Mouse (Mus musculus): ENCODE measurements around the gene Pcsk2. TPM values are rescaled to one million over a fixed set of nuclear protein-coding genes. Genes with fewer than 3 reads are reported as not detected.

Gene Pcsk2
- polyA plus RNA-seq, 1 experiment from 2014 or later, result 7.2 TPM

DNA sequence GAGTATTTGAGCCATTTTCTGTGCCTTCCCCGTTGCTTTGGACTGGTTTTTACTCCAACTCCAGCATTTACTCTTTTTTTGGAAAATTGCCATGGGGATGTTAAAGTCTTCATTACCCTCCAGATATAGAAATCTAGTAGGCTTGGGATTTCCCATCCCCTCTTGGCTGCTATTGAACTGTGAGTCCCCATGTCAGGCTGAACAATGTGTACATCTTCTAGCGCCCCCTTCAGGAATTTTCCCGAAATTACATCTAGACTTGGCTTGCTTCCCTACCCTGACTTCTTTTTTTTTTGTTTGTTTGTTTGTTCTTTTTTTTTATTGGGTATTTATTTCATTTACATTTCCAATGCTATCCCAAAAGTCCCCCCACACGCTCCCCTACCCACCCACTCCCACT is 163.3 kb downstream of the Pcsk2 start:
- Histone ChIP-seq H3K9ac (no peak overlapping the region), H3K27me3 (no peaks in the 10 kb centered on the region), H3K4me1 (no peaks in the 10 kb centered on the region), H3K27ac (no peak overlapping the region), H3K36me3 (ENCODE audit: poor library complexity, severe bottlenecking) (no peaks in the 10 kb centered on the region), H3K4me2 (no peak overlapping the region), H3K9me3 (replicated peaks) (no peaks in the 10 kb centered on the region), H3K4me3 (no peak overlapping the region)
- ATAC-seq, result no peak
- 20% methylated on average over 4 of the region's 4 CpGs for WGBS

DNA sequence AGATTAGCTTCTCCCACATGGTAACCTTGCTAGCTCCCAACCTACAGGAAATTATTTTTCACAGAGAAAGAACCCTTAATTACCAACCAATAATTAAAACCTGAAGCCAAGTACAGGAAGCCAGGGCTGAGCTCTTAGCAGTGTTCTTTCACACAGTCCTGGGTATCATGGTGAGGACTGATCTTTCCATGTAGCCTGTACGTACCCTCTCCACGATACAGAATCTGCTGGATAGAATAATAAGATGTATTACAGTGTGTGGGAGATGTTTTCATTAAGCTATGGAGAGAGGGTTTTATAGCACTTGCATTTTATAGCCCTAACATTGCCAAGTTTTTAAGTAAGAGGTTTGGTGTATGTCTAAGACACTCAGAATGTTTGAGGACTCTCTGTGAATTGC is 164.0 kb downstream of the Pcsk2 start:
- Histone ChIP-seq H3K9ac (no peak overlapping the region), H3K4me2 (no peak overlapping the region), H3K4me3 (no peak overlapping the region), H3K4me1 (no peaks in the 10 kb centered on the region), H3K36me3 (ENCODE audit: poor library complexity, severe bottlenecking) (no peaks in the 10 kb centered on the region), H3K27ac (no peak overlapping the region), H3K27me3 (no peaks in the 10 kb centered on the region), H3K9me3 (replicated peaks) (no peaks in the 10 kb centered on the region)
- WGBS, result 89% methylated on average over 2 of the region's 2 CpGs
- ATAC-seq, result no peak

DNA sequence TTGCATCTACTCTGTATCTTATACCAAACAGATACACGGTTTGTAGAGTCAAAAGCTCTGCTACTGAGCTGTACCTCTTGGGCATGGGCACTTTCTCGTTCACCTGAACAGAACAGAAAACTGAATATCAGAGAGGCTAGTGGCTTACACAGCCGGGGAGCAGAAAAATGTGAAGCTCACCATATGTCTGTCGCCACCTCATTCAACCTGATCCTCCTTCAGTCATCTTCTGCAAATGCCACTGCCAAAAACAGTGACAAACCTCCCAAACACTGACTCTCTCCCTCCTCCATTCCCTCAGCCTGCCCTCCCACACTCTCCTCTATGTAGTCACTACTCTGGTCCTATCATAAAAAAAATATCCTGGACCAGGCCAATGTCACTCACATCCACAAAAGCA is 165.9 kb downstream of the Pcsk2 start:
- Histone ChIP-seq H3K27me3 (no peaks in the 10 kb centered on the region), H3K27ac (no peak overlapping the region), H3K36me3 (ENCODE audit: poor library complexity, severe bottlenecking) (no peaks in the 10 kb centered on the region), H3K4me3 (no peak overlapping the region), H3K4me2 (no peak overlapping the region), H3K9me3 (replicated peaks) (no peaks in the 10 kb centered on the region), H3K4me1 (no peaks in the 10 kb centered on the region), H3K9ac (no peak overlapping the region)
- no peak for ATAC-seq
- WGBS, result 83% methylated on average over 4 of the region's 4 CpGs

DNA sequence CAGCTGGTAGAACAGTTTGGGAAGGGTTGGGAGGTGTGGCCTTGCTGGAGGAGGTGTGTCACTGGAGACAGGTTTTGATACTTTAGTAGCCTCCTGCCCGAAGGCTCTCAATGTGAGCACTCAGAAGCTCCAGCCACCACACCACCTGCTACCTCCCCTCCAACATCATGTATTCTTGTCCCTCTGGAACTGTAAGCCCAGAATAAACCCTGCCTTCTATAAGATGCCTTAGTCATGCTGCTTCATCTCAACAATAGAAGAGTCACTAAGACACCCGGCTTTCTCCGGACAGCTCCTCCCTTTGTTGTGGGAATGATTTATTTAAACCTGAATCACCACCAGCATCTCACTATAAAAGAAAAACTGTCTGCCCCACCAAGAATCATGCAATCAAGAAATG is 166.9 kb downstream of the Pcsk2 start:
- Histone ChIP-seq H3K36me3 (ENCODE audit: poor library complexity, severe bottlenecking) (no peaks in the 10 kb centered on the region), H3K27ac (no peak overlapping the region), H3K9me3 (replicated peaks) (no peaks in the 10 kb centered on the region), H3K4me1 (no peaks in the 10 kb centered on the region), H3K4me2 (no peak overlapping the region), H3K4me3 (no peak overlapping the region), H3K9ac (no peak overlapping the region), H3K27me3 (no peaks in the 10 kb centered on the region)
- WGBS, result 84% methylated on average over 3 of the region's 3 CpGs
- ATAC-seq, result no peak

DNA sequence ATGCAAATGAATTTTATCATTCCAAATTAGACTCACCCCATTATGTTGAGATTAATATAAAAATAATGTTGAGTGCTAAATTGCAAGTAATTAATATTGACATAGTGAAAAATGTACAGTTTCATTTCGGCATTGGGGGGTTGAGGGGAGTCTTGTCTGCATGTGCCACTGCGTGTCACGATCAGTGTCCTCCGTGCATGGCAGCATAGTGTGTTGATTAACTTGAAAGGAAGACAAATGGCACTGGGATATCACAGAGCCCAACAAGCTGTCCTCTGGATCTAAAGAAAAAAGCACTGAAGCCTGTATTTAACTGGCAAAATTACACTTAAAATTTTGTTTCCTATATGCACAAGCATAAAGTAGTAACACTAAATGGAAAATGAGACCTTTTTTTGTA is 167.9 kb downstream of the Pcsk2 start:
- Histone ChIP-seq H3K27me3 (no peaks in the 10 kb centered on the region), H3K4me1 (no peaks in the 10 kb centered on the region), H3K4me2 (no peak overlapping the region), H3K36me3 (ENCODE audit: poor library complexity, severe bottlenecking) (no peaks in the 10 kb centered on the region), H3K9ac (no peak overlapping the region), H3K4me3 (no peak overlapping the region), H3K27ac (no peak overlapping the region), H3K9me3 (replicated peaks) (no peaks in the 10 kb centered on the region)
- ATAC-seq, result no peak
- WGBS, result 87% methylated on average over 4 of the region's 4 CpGs

DNA sequence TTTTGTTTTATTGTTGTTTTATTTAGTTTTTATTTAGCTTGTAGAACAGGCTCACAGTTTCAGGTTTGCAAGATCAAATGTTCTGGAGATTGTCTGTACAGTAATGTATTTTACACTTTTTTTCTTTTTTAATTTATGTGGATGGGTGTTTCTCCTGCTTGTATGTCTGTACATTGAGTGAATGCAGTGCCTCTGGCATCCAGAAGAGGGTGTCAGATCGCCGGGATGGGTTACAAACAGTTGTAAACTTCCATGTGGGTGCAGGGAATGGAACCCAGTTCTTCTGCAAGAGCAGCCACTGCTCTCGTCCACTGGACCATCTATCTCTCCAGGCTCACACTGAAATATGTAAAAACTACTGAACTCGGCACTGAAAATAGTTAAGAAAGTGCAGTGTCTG is 169.2 kb downstream of the Pcsk2 start:
- WGBS, result 75% methylated on average over 4 of the region's 4 CpGs
- no peaks in the 10 kb centered on the region for H3K36me3 ChIP-seq (ENCODE audit: poor library complexity, severe bottlenecking)
- no peak overlapping the region for H3K4me2 ChIP-seq
- no peak for ATAC-seq
- H3K9me3 ChIP-seq (replicated peaks), result no peaks in the 10 kb centered on the region
- H3K4me3 ChIP-seq, result no peak overlapping the region
- no peak overlapping the region for H3K27ac ChIP-seq
- no peak overlapping the region for H3K9ac ChIP-seq
- H3K4me1 ChIP-seq, result no peaks in the 10 kb centered on the region
- no peaks in the 10 kb centered on the region for H3K27me3 ChIP-seq

DNA sequence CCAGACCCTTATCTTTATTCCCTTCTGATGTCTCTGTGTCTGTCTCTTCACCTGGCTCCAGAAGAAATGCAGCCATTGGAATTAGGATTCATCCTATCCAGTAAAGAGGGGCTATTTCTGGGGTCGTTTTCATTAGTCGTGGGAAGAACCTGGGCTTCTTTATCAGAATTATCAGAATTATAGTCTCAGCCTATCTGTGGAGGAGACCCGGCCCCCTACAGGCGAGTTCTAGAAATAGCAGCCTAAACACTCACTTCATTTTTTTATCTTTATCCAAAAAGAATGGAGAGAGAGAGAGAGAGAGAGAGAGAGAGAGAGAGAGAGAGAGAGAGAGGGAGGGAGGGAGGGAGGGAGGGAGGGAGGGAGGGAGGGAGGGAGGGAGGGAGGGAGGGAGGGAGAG is 177.3 kb downstream of the Pcsk2 start:
- H3K36me3 ChIP-seq (ENCODE audit: poor library complexity, severe bottlenecking), result no peaks in the 10 kb centered on the region
- 19% methylated on average over 4 of the region's 4 CpGs for WGBS
- no peaks in the 10 kb centered on the region for H3K27me3 ChIP-seq
- H3K27ac ChIP-seq, result no peak overlapping the region
- no peak overlapping the region for H3K4me3 ChIP-seq
- ATAC-seq, result peak; percentile 30; the same call in 1 of the 2 replicates
- H3K4me2 ChIP-seq, result no peak overlapping the region
- no peaks in the 10 kb centered on the region for H3K4me1 ChIP-seq
- no peak overlapping the region for H3K9ac ChIP-seq
- no peaks in the 10 kb centered on the region for H3K9me3 ChIP-seq (replicated peaks)

DNA sequence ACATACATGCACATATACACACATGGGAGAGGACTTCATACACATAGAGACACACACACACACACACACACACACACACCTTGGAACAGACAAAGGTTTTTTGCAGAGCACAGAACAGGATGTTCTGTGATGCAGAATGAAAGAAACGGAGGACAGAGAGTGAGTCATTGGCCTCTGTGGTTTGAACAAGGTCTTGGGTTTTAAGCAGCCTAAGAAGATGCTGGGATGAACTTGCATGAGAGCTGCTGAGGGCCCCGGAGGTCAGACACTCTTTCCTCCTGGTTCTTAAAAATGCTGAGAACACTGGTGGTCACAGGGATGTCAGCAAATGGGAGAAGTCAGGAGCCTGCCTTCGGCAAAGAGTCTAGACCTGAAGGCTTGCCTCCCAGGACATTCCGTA is 178.1 kb downstream of the Pcsk2 start:
- Histone ChIP-seq H3K27me3 (no peaks in the 10 kb centered on the region), H3K4me1 (no peaks in the 10 kb centered on the region), H3K4me3 (no peak overlapping the region), H3K9ac (no peak overlapping the region), H3K36me3 (ENCODE audit: poor library complexity, severe bottlenecking) (no peaks in the 10 kb centered on the region), H3K9me3 (replicated peaks) (no peaks in the 10 kb centered on the region), H3K4me2 (no peak overlapping the region), H3K27ac (no peak overlapping the region)
- 89% methylated on average over 4 of the region's 4 CpGs for WGBS
- no peak for ATAC-seq

DNA sequence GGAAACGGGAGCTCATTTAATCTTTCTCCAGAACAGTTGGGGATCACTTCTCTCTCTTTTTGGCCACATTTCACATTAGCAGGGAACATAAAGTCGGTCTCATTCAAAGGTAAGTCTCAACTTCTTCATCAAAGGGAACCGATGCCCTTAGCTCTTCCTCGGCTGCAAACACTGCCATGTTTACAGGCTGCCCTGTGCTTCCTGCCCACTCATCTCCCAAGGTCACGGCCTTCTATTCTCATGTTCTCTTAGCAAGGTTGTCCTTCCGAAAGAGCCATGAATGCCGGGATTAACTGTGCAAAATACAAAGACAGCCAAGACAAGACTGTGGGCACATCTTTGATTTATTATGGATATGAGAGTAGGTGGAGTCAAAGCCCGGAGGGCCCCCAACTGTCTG is 178.8 kb downstream of the Pcsk2 start:
- H3K9ac ChIP-seq, result no peak overlapping the region
- no peak overlapping the region for H3K4me3 ChIP-seq
- WGBS, result 83% methylated on average over 8 of the region's 8 CpGs
- H3K36me3 ChIP-seq (ENCODE audit: poor library complexity, severe bottlenecking), result no peaks in the 10 kb centered on the region
- no peak overlapping the region for H3K4me2 ChIP-seq
- ATAC-seq, result no peak
- no peaks in the 10 kb centered on the region for H3K4me1 ChIP-seq
- H3K27me3 ChIP-seq, result no peaks in the 10 kb centered on the region
- H3K27ac ChIP-seq, result no peak overlapping the region
- H3K9me3 ChIP-seq (replicated peaks), result no peaks in the 10 kb centered on the region

DNA sequence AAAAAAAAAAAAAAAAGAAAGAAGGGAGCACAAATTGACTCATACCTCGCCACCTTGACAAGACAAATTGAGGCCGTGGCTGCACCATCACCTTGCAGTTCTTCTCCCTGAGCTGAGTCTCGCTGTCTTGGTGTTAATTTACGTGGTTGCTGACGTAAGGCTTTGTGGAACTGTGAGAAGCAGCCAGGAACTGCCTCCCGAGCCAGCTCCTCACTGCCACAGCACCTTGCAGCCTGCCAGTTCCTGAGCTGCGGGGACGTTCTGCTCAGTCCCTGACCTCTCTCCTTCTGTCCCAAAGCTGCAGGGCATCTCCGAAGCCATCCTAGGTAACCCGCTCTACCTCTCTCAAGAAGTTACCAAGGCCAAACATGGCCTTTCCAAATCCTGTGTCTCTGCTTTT is 186.5 kb downstream of the Pcsk2 start:
- H3K4me1 ChIP-seq, result no peaks in the 10 kb centered on the region
- 89% methylated on average over 10 of the region's 10 CpGs for WGBS
- ATAC-seq, result no peak
- no peak overlapping the region for H3K27ac ChIP-seq
- H3K9ac ChIP-seq, result no peak overlapping the region
- no peak overlapping the region for H3K4me2 ChIP-seq
- no peaks in the 10 kb centered on the region for H3K9me3 ChIP-seq (replicated peaks)
- H3K27me3 ChIP-seq, result no peaks in the 10 kb centered on the region
- no peaks in the 10 kb centered on the region for H3K36me3 ChIP-seq (ENCODE audit: poor library complexity, severe bottlenecking)
- H3K4me3 ChIP-seq, result no peak overlapping the region

DNA sequence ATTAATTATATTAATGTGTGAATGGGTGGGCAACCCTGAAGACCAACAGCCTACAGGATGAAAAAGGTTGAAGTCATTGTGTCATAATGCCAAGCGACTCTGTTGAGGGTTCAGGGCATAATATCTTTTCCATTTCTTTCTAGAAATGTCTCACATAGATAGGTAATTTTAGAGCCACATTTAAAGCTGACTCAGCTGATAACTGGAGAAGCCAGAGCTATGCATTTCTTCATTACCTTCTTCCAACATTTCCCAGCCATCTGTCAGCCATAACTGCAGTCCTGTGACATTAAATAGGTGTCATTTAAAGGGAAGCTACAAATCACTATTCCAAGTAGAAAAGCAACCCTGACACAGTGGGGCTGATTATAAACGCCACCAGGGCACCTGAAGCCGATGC is 189.5 kb downstream of the Pcsk2 start:
- H3K4me3 ChIP-seq, result no peak overlapping the region
- no peak overlapping the region for H3K4me2 ChIP-seq
- 84% methylated on average over 3 of the region's 3 CpGs for WGBS
- ATAC-seq, result no peak
- no peaks in the 10 kb centered on the region for H3K4me1 ChIP-seq
- no peak overlapping the region for H3K9ac ChIP-seq
- H3K27ac ChIP-seq, result no peak overlapping the region
- H3K9me3 ChIP-seq (replicated peaks), result no peaks in the 10 kb centered on the region
- H3K36me3 ChIP-seq (ENCODE audit: poor library complexity, severe bottlenecking), result no peaks in the 10 kb centered on the region
- no peaks in the 10 kb centered on the region for H3K27me3 ChIP-seq

DNA sequence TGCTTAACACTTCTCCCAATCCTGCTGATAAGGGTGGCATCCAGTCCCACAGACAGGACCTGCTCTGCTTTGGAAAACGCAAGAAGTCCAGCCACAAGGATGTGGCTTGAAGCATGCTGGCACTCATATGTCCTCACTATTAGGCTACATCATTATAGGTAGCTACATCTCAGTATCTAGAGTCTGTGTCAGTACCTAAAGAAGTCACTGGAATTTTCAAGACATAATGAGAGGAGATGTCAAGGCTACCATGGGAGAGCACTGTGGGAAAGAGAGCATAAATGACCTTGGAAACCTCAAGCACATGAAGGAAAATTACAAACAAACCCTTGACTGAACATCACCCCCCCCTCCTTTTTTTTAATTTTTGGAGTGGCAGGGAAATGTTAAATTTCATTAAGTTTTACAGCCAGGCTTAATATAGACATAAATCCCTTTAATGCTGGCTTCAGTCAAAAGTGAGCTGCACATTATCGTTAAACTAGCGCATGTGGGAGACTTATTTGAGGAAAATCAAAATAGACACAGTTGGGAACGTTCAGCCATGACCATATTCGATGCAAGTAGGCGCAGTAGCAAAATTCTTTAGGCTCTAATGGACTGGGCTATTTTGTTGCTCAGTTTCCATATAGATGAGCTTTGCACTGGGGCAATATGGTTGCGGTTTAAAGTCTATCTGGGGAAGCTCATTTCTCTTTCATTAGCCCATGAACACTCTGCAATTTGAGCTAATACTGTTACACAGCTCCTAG is 193.7 kb downstream of the Pcsk2 start:
- WGBS, result 92% methylated on average over 7 of the region's 7 CpGs
- H3K4me2 ChIP-seq, result no peak overlapping the region
- no peaks in the 10 kb centered on the region for H3K4me1 ChIP-seq
- no peaks in the 10 kb centered on the region for H3K9me3 ChIP-seq (replicated peaks)
- no peak overlapping the region for H3K4me3 ChIP-seq
- H3K27ac ChIP-seq, result no peak overlapping the region
- H3K9ac ChIP-seq, result no peak overlapping the region
- H3K36me3 ChIP-seq (ENCODE audit: poor library complexity, severe bottlenecking), result no peaks in the 10 kb centered on the region
- H3K27me3 ChIP-seq, result no peaks in the 10 kb centered on the region
- no peak for ATAC-seq

DNA sequence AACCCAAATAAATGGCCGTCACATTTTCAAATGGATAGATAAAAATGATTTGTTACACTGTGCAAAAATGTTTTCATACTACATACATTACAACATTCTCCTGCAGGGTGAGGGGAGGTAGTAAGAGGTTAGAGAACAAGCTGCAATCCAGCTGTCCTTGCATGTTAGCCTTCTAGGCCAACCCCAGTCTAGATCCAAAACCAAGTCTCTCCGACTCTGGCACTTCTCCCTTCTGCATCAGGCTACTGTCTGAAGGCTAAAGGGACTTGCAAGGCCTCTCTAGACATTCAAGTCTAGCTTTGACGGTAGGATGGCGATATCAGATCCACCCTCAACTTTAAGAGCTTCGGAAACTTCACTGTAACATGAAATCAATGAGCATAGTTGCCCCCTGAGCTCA is 196.5 kb downstream of the Pcsk2 start:
- Histone ChIP-seq H3K4me3 (no peak overlapping the region), H3K9ac (no peak overlapping the region), H3K36me3 (ENCODE audit: poor library complexity, severe bottlenecking) (no peaks in the 10 kb centered on the region), H3K4me1 (no peaks in the 10 kb centered on the region), H3K27me3 (no peaks in the 10 kb centered on the region), H3K9me3 (replicated peaks) (no peaks in the 10 kb centered on the region), H3K4me2 (no peak overlapping the region), H3K27ac (no peak overlapping the region)
- 94% methylated on average over 5 of the region's 5 CpGs for WGBS
- no peak for ATAC-seq
